Mouse (Mus musculus) MEL (cell line): ENCODE results near the gene Slc38a2. TPM values are rescaled to one million over a fixed set of nuclear protein-coding genes. Genes with fewer than 3 reads are reported as not detected.
A peak's percentile ranks its signal among the peaks of the same experiment; 100 is the strongest.

Experiments used
- DNase-seq: peaks from one replicate; pipeline ENCODE4 v3.0.0; 2011; ENCODE audit warnings: low read depth, low spot score
- H3K27ac ChIP-seq: 2 replicates; pipeline ENCODE4 v1.5.1; 2012; ENCODE audit warnings: low read depth, mild to moderate bottlenecking, control low read depth, low read length, moderate library complexity; ENCODE audit not compliant: control insufficient read depth
- H3K27me3 ChIP-seq, 2 experiments: fragments of 150-350 bp in 1 of 2; sonication (generic) in 1 of 2; 2 replicates each; pipeline ENCODE4 v1.6.1; 2012; ENCODE audit warnings: low read length in 2 of 2, mild to moderate bottlenecking in 2 of 2, improper control_type of control experiment in 1 of 2, moderate library complexity in 1 of 2; ENCODE audit not compliant: insufficient read depth in 2 of 2, control insufficient read depth in 1 of 2
- H3K36me3 ChIP-seq, 2 experiments: 2 replicates each; pipeline ENCODE4 v1.6.1; 2012 to 2014; ENCODE audit warnings: low read length in 2 of 2, improper control_type of control experiment in 1 of 2, inconsistent platforms in 1 of 2, mild to moderate bottlenecking in 1 of 2; ENCODE audit not compliant: insufficient read depth in 2 of 2, control insufficient read depth in 1 of 2
- H3K4me1 ChIP-seq, 2 experiments: fragments of 150-350 bp in 1 of 2; sonication (generic) in 1 of 2; 2 replicates each; pipeline ENCODE4 v1.6.1; 2012; ENCODE audit warnings: low read length in 2 of 2, improper control_type of control experiment in 1 of 2, mild to moderate bottlenecking in 1 of 2; ENCODE audit not compliant: insufficient read depth in 2 of 2, control insufficient read depth in 1 of 2
- H3K4me3 ChIP-seq, 2 experiments: fragments of 150-350 bp in 1 of 2; sonication (generic) in 1 of 2; 2 replicates each; pipeline ENCODE4 v1.5.1; 2012; ENCODE audit warnings: low read depth in 2 of 2, low read length in 2 of 2, mild to moderate bottlenecking in 2 of 2, moderate library complexity in 2 of 2, control low read depth in 1 of 2, improper control_type of control experiment in 1 of 2; ENCODE audit not compliant: control insufficient read depth in 1 of 2, insufficient read depth in 1 of 2
- H3K79me2 ChIP-seq: 2 replicates; pipeline ENCODE4 v1.6.1; 2012; ENCODE audit warnings: mild to moderate bottlenecking, low read length, moderate library complexity; ENCODE audit not compliant: control insufficient read depth, poor library complexity, insufficient read depth
- H3K9ac ChIP-seq: 2 replicates; pipeline ENCODE4 v1.6.1; 2012; ENCODE audit warnings: low read depth, mild to moderate bottlenecking, control low read depth, low read length, moderate library complexity; ENCODE audit not compliant: control insufficient read depth, poor library complexity, severe bottlenecking
- H3K9me3 ChIP-seq: fragments of 150-350 bp; sonication (generic); replicated peaks from 2 replicates; pipeline ENCODE4 v1.6.1; 2012; ENCODE audit warnings: mild to moderate bottlenecking, low read length, improper control_type of control experiment, moderate library complexity; ENCODE audit not compliant: insufficient read depth
- CHD1 ChIP-seq: IDR thresholded peaks from 2 replicates; pipeline ENCODE4 v1.6.1; 2012; ENCODE audit warnings: low read depth, mild to moderate bottlenecking, inconsistent platforms, low read length, improper control_type of control experiment
- CHD2 ChIP-seq: IDR thresholded peaks from 2 replicates; pipeline ENCODE4 v1.6.1; 2011; ENCODE audit warnings: low read length, improper control_type of control experiment
- ELF1 ChIP-seq: IDR thresholded peaks from 2 replicates; pipeline ENCODE4 v1.6.1; 2014; ENCODE audit warnings: low read depth, mild to moderate bottlenecking, inconsistent platforms, low read length, improper control_type of control experiment, moderate library complexity
- EP300 ChIP-seq, 2 experiments: IDR thresholded peaks; 2 replicates each; pipeline ENCODE4 v1.6.1; 2011; ENCODE audit warnings: improper control_type of control experiment in 2 of 2, low read length in 2 of 2, low read depth in 1 of 2, mild to moderate bottlenecking in 1 of 2
- ETS1 ChIP-seq: IDR thresholded peaks from 2 replicates; pipeline ENCODE4 v1.6.1; 2012; ENCODE audit warnings: low read depth, mild to moderate bottlenecking, inconsistent platforms, low read length, improper control_type of control experiment, moderate library complexity
- GATA1 ChIP-seq: IDR thresholded peaks from 2 replicates; pipeline ENCODE4 v1.6.1; 2011; ENCODE audit warnings: low read depth, low read length, improper control_type of control experiment
- HCFC1 ChIP-seq: IDR thresholded peaks from 2 replicates; pipeline ENCODE4 v1.6.1; 2012; ENCODE audit warnings: low read depth, mild to moderate bottlenecking, inconsistent platforms, low read length, improper control_type of control experiment, moderate library complexity
- MAFK ChIP-seq: IDR thresholded peaks from 2 replicates; pipeline ENCODE4 v1.6.1; 2011; ENCODE audit warnings: low read depth, mild to moderate bottlenecking, low read length, improper control_type of control experiment, borderline replicate concordance
- MAZ ChIP-seq: IDR thresholded peaks from 2 replicates; pipeline ENCODE4 v1.6.1; 2012; ENCODE audit warnings: low read depth, mild to moderate bottlenecking, inconsistent platforms, low read length, improper control_type of control experiment
- MXI1 ChIP-seq: IDR thresholded peaks from 2 replicates; pipeline ENCODE4 v1.6.1; 2011; ENCODE audit warnings: mild to moderate bottlenecking, low read depth, low read length, improper control_type of control experiment
- NELFE ChIP-seq: IDR thresholded peaks from 2 replicates; pipeline ENCODE4 v1.6.1; 2011; ENCODE audit warnings: low read depth, low read length, improper control_type of control experiment
- POLR2A ChIP-seq, 2 experiments: IDR thresholded peaks; 2 replicates each; pipeline ENCODE4 v1.6.1; 2011 to 2012; ENCODE audit warnings: low read length in 2 of 2, mild to moderate bottlenecking in 2 of 2, control low read depth in 1 of 2, improper control_type of control experiment in 1 of 2, low read depth in 1 of 2, moderate library complexity in 1 of 2; ENCODE audit not compliant: control insufficient read depth in 1 of 2, insufficient read depth in 1 of 2, poor library complexity in 1 of 2
- POLR2AphosphoS2 ChIP-seq: IDR thresholded peaks from 2 replicates; pipeline ENCODE4 v1.6.1; 2011; ENCODE audit warnings: low read length, improper control_type of control experiment
- RCOR1 ChIP-seq: IDR thresholded peaks from 2 replicates; pipeline ENCODE4 v1.6.1; 2012; ENCODE audit warnings: low read depth, mild to moderate bottlenecking, inconsistent platforms, low read length, improper control_type of control experiment
- SMC3 ChIP-seq: IDR thresholded peaks from 2 replicates; pipeline ENCODE4 v1.6.1; 2011; ENCODE audit warnings: low read depth, low read length, improper control_type of control experiment
- TBP ChIP-seq: IDR thresholded peaks from 2 replicates; pipeline ENCODE4 v1.8.0; 2011; ENCODE audit warnings: low read depth, low read length, improper control_type of control experiment
- TCF12 ChIP-seq: IDR thresholded peaks from 2 replicates; pipeline ENCODE4 v1.6.1; 2014; ENCODE audit warnings: low read depth, mild to moderate bottlenecking, inconsistent platforms, low read length, improper control_type of control experiment, moderate library complexity
- UBTF ChIP-seq: IDR thresholded peaks from 2 replicates; pipeline ENCODE4 v1.6.1; 2012; ENCODE audit warnings: low read depth, mild to moderate bottlenecking, inconsistent platforms, low read length, improper control_type of control experiment, moderate library complexity, borderline replicate concordance; ENCODE audit not compliant: insufficient read depth
- USF1 ChIP-seq: IDR thresholded peaks from 2 replicates; pipeline ENCODE4 v1.6.1; 2014; ENCODE audit warnings: low read depth, mild to moderate bottlenecking, inconsistent platforms, low read length, improper control_type of control experiment, moderate library complexity
- ZKSCAN1 ChIP-seq: IDR thresholded peaks from 2 replicates; pipeline ENCODE4 v1.6.1; 2012; ENCODE audit warnings: low read depth, mild to moderate bottlenecking, inconsistent platforms, low read length, improper control_type of control experiment, moderate library complexity
- ZMIZ1 ChIP-seq: IDR thresholded peaks from 2 replicates; pipeline ENCODE4 v1.6.1; 2012; ENCODE audit warnings: low read depth, mild to moderate bottlenecking, inconsistent platforms, low read length, improper control_type of control experiment, moderate library complexity
- ZNF384 ChIP-seq: IDR thresholded peaks from 2 replicates; pipeline ENCODE4 v1.6.1; 2012; ENCODE audit warnings: low read depth, mild to moderate bottlenecking, inconsistent platforms, low read length, improper control_type of control experiment
- polyA plus RNA-seq, 2 experiments: library from polyadenylated mRNA; stranded (reverse) in 1 of 2; unstranded in 1 of 2; fragments of >175 nt in 1 of 2; fragments of >200 nt in 1 of 2; gene quantifications; 2 replicates each; pipeline versions ENCODE4 v1.2.1 to v1.2.4; 2012; ENCODE audit warnings: low replicate concordance in 2 of 2, low read depth in 1 of 2; ENCODE audit not compliant: insufficient read length in 2 of 2, insufficient read depth in 1 of 2, missing spikeins in 1 of 2
- total RNA-seq: library from RNA; depleted of rRNA; stranded (reverse); fragments of 300-350 nt; gene quantifications from 2 replicates; pipeline ENCODE4 v1.2.3, GENCODE M21; 2012

The Slc38a2 gene
- total and polyA plus RNA-seq, 3 experiments: 80.6 to 590 (median 177) TPM

GRCm38 (mm10) chr15:96749101-96749500 lies 49.6 kb upstream of the Slc38a2 start (continued):
- no peak for TF ChIP-seq MAFK
- TF ChIP-seq CHD2: no peak
- TF ChIP-seq ELF1: no peak
- TF ChIP-seq ZNF384: no peak
- 0 out of 2 replicates have a peak, but pooled peaks have one; percentile 12 for TF ChIP-seq ZKSCAN1
- no peak for TF ChIP-seq SMC3
- peak; percentile 40 to 49; a peak in 2 of 4 replicates for TF ChIP-seq EP300 (IDR thresholded peaks at IDR 0.05; ENCODE audit: low read depth in 1 of 2, low read length in 2 of 2)
- 0 out of 2 replicates have a peak, but pooled peaks have one; percentile 45 for TF ChIP-seq USF1

- Histone ChIP-seq H3K36me3 (peaks cover 0 to 64% of the 10 kb centered on the region in 2 experiments; a peak in 2 of 4 replicates), H3K9ac (no peak overlapping the region), H3K4me3 (no peak overlapping the region), H3K79me2 (no peaks in the 10 kb centered on the region; the same call in 1 of the 2 replicates), H3K27ac (no peak overlapping the region), H3K4me1 (peaks cover 46 to 66% of the 10 kb centered on the region in 2 experiments), H3K27me3 (no peaks in the 10 kb centered on the region), H3K9me3 (no peaks in the 10 kb centered on the region)
- TF ChIP-seq CHD1: no peak
- TF ChIP-seq EP300 (IDR thresholded peaks at IDR 0.05; ENCODE audit: low read depth in 1 of 2, low read length in 2 of 2): no peak
- TF ChIP-seq ZKSCAN1: no peak
- TF ChIP-seq TBP: no peak
- no peak for TF ChIP-seq POLR2AphosphoS2
- TF ChIP-seq ZMIZ1: no peak
- TF ChIP-seq POLR2A (IDR thresholded peaks at IDR 0.05; ENCODE audit: control insufficient read depth in 1 of 2, insufficient read depth in 1 of 2, low read depth in 1 of 2, low read length in 2 of 2, poor library complexity in 1 of 2): no peak
- TF ChIP-seq SMC3: no peak
- TF ChIP-seq TCF12: no peak
- TF ChIP-seq ETS1: no peak
- no peak for TF ChIP-seq ZNF384
- TF ChIP-seq MAZ: no peak
- TF ChIP-seq USF1: no peak
- TF ChIP-seq MXI1: no peak
- no peak for TF ChIP-seq GATA1
- TF ChIP-seq RCOR1: no peak
- DNase-seq: no peak
These were observed 48.0 kb upstream of the Slc38a2 start for GRCm38 (mm10) chr15:96747551-96747950.

- no peak for DNase-seq
- peaks cover 0 to 68% of the 10 kb centered on the region in 2 experiments; a peak in 2 of 4 replicates for H3K36me3 ChIP-seq
- no peak overlapping the region for H3K27ac ChIP-seq
- peaks cover 47 to 69% of the 10 kb centered on the region in 2 experiments for H3K4me1 ChIP-seq
- no peak overlapping the region for H3K9ac ChIP-seq
- no peaks in the 10 kb centered on the region for H3K9me3 ChIP-seq
- H3K79me2 ChIP-seq: no peaks in the 10 kb centered on the region; the same call in 1 of the 2 replicates
- no peaks in the 10 kb centered on the region for H3K27me3 ChIP-seq
- no peak overlapping the region for H3K4me3 ChIP-seq
- no peak for TF ChIP-seq HCFC1
- no peak for TF ChIP-seq UBTF
- TF ChIP-seq NELFE: no peak
- no peak for TF ChIP-seq MXI1
- TF ChIP-seq, all 39 proteins: peak for 0
These were observed 47.5 kb upstream of the Slc38a2 start for GRCm38 (mm10) chr15:96746986-96747385.
